ENCODE assay signal across 9 mouse cellular contexts in genomic region chr1:133353371-133353809, GRCm38 (mm10). TPM values are rescaled to one million over a fixed set of nuclear protein-coding genes. Genes with fewer than 3 reads are reported as not detected.
DNase-seq lines count a peak whose midpoint lies in the region; TF ChIP-seq lines count a peak whose summit lies in the region.
"Had no signal": no experiment of that assay in that cellular context is flagged by ENCODE, and none has a peak within 500 bp of the region (broad histone marks: within the 10 kb centered on the region; RNA-seq: fewer than 3 reads in every experiment).

No protein-coding gene starts in this region.

- peaks cover 27 to 42% of the 10 kb centered on the region in 2 experiments for H3K4me1 ChIP-seq in CH12.LX (ENCODE audit: control insufficient read depth in 1 of 2, insufficient read depth in 2 of 2)
- no peaks in the 10 kb centered on the region for H3K4me1 ChIP-seq in cortical plate, adult 2 months (ENCODE audit: control insufficient read depth, insufficient read depth, low read length)
- H3K4me1 ChIP-seq: limb, embryonic 15.5 days had no signal

- dilution Hi-C loops in CH12.LX (cut with MboI; ENCODE audit: extremely low pct_ligation_motif_present, extremely low pct_unique_long_range_greater_than_20kb, low sequenced_read_pairs) = no loop called here

- TF ChIP-seq EP300 in CH12.LX (IDR thresholded peaks at IDR 0.05; ENCODE audit: low read length) = no peak

- TF ChIP-seq POLR2A in CH12.LX (IDR thresholded peaks at IDR 0.05; ENCODE audit: low read depth, low read length) = no peak
- TF ChIP-seq POLR2A in cortical plate, adult 2 months (IDR thresholded peaks at IDR 0.05; ENCODE audit: extremely low read depth, insufficient read depth, low read length) = no peak

- in situ Hi-C loops in CH12.LX (cut with MboI; ENCODE audit: low pct_ligation_motif_present, low pct_unique_long_range_greater_than_20kb, low sequenced_read_pairs) = loop anchor here (5.0 to 25.0 kb wide), 2 partner anchors 36 to 316 kb away; partner anchors contain the start of genes Mdm4 and Pik3c2b

- H3K79me2 ChIP-seq in CH12.LX (replicated peaks; ENCODE audit: control insufficient read depth, extremely low read depth, insufficient read depth, poor library complexity, severe bottlenecking) = no peaks in the 10 kb centered on the region

- no peak overlapping the region for H3K4me2 ChIP-seq in CH12.LX (ENCODE audit: insufficient read depth, low read depth, poor library complexity, severe bottlenecking)
- H3K4me2 ChIP-seq: limb, embryonic 15.5 days had no signal

- peak; percentile 97 to 98 for TF ChIP-seq CTCF in CH12.LX (conservative IDR thresholded peaks at IDR 0.05 in 1 of 2, IDR thresholded peaks at IDR 0.05 in 1 of 2; ENCODE audit: low read depth in 2 of 2, low read length in 2 of 2)
- peak; percentile 100 for TF ChIP-seq CTCF in cortical plate, adult 2 months (IDR thresholded peaks at IDR 0.05; ENCODE audit: extremely low read depth, insufficient read depth, low read length)

- no peak overlapping the region for H3K27ac ChIP-seq in CH12.LX (ENCODE audit: insufficient read depth, low read depth)
- H3K27ac ChIP-seq in cortical plate, adult 2 months (ENCODE audit: insufficient read depth, low read length) = no peak overlapping the region
- H3K27ac ChIP-seq: limb, embryonic 15.5 days had no signal

- H3K36me3 ChIP-seq in CH12.LX (replicated peaks in 1 of 2; ENCODE audit: control insufficient read depth in 1 of 2, insufficient read depth in 1 of 2, low read length in 1 of 2) = no peaks in the 10 kb centered on the region
- H3K36me3 ChIP-seq: limb, embryonic 15.5 days had no signal

- H3K27me3 ChIP-seq in CH12.LX (replicated peaks) = peaks cover 70% of the 10 kb centered on the region

- peak; percentile 99 for TF ChIP-seq RAD21 in CH12.LX (IDR thresholded peaks at IDR 0.05; ENCODE audit: low read depth, low read length)

- peak; percentile 76 for DNase-seq in CH12.LX (ENCODE audit: extremely low read depth)
- peak; percentile 89 to 96 for DNase-seq in adrenal gland, adult (ENCODE audit: inconsistent age in 2 of 2, low spot score in 1 of 2)
- DNase-seq in gastrocnemius, postnatal 14 days = peak; percentile 48
- DNase-seq in layer of hippocampus, adult 18-20 months (ENCODE audit: low spot score in 2 of 2) = peak; percentile 71 to 89
- peak; percentile 86 for DNase-seq in lung, postnatal 14 days
- peak; percentile 82 for DNase-seq in right cerebral cortex, adult 18-20 months
- peak; percentile 65 for DNase-seq in urinary bladder, postnatal 25 days (ENCODE audit: low spot score)

- no peak overlapping the region for H3K4me3 ChIP-seq in CH12.LX (replicated peaks in 1 of 3; ENCODE audit: low read depth in 2 of 3, low read length in 2 of 3, poor library complexity in 1 of 3)
- H3K4me3 ChIP-seq in cortical plate, adult 2 months (ENCODE audit: insufficient read depth, low read length) = no peak overlapping the region
- H3K4me3 ChIP-seq: limb, embryonic 15.5 days had no signal

- no peak overlapping the region for H3K9ac ChIP-seq in CH12.LX (ENCODE audit: insufficient read depth, low read depth)
- H3K9ac ChIP-seq: limb, embryonic 15.5 days had no signal

- H3K9me3 ChIP-seq in CH12.LX (replicated peaks; ENCODE audit: low read length) = no peaks in the 10 kb centered on the region
- H3K9me3 ChIP-seq: limb, embryonic 15.5 days had no signal

- intact Hi-C loops in gastrocnemius, postnatal 14 days (cut with DNase I; ENCODE audit: low total_unique reads) = loop anchor here (5.0 kb wide), 1 partner anchor 41 kb away; no protein-coding TSS in a partner anchor

TF ChIP-seq in CH12.LX, 34 proteins besides CTCF, POLR2A, EP300 and RAD21:
- no peak for TF ChIP-seq UBTF (IDR thresholded peaks at IDR 0.05; ENCODE audit: low read depth, low read length)
- TF ChIP-seq SMC3 (IDR thresholded peaks at IDR 0.05; ENCODE audit: low read depth, low read length) = peak; percentile 79
- no peak for TF ChIP-seq MAZ (IDR thresholded peaks at IDR 0.05; ENCODE audit: low read depth, low read length)
- 0 out of 2 replicates have a peak, but pooled peaks have one; percentile 46 for TF ChIP-seq KAT2A (IDR thresholded peaks at IDR 0.05; ENCODE audit: insufficient replicate concordance, low read length)
- no peak for TF ChIP-seq GABPA (IDR thresholded peaks at IDR 0.05; ENCODE audit: insufficient replicate concordance, low read depth, low read length)
- TF ChIP-seq JUN (IDR thresholded peaks at IDR 0.05; ENCODE audit: insufficient read depth, low read depth, low read length) = no peak
- no peak for TF ChIP-seq CHD2 (IDR thresholded peaks at IDR 0.05; ENCODE audit: low read length)
- TF ChIP-seq ETS1 (conservative IDR thresholded peaks at IDR 0.05; ENCODE audit: low read depth, low read length) = no peak
- TF ChIP-seq ZC3H11A (IDR thresholded peaks at IDR 0.05; ENCODE audit: low read depth, low read length) = peak; percentile 25; the same call in 1 of the 2 replicates
- TF ChIP-seq MAX (IDR thresholded peaks at IDR 0.05; ENCODE audit: low read length) = peak; percentile 48; the same call in 1 of the 2 replicates
- no peak for TF ChIP-seq POLR2AphosphoS2 (IDR thresholded peaks at IDR 0.05; ENCODE audit: low read depth, low read length)
- 0 out of 2 replicates have a peak, but pooled peaks have one; percentile 30 for TF ChIP-seq MEF2A (IDR thresholded peaks at IDR 0.05; ENCODE audit: borderline replicate concordance, low read depth, low read length)
- peak; percentile 47; the same call in 1 of the 2 replicates for TF ChIP-seq NELFE (IDR thresholded peaks at IDR 0.05; ENCODE audit: low read depth, low read length)
- TF ChIP-seq TCF12 (IDR thresholded peaks at IDR 0.05; ENCODE audit: low read depth, low read length) = peak; percentile 34; the same call in 1 of the 2 replicates
- TF ChIP-seq RCOR1 (conservative IDR thresholded peaks at IDR 0.05; ENCODE audit: low read depth, low read length) = no peak
- TF ChIP-seq USF1 (IDR thresholded peaks at IDR 0.05; ENCODE audit: low read depth, low read length) = no peak
- TF ChIP-seq ELF1 (IDR thresholded peaks at IDR 0.05; ENCODE audit: low read depth, low read length) = no peak
TF ChIP-seq in CH12.LX: peak in this region for 7.

RNA-seq across cellular contexts. Expression of gene Ren1, which starts 3.1 kb away (rescaled TPM):
- total RNA-seq in CH12.LX (2012; rRNA removed) = 0.08 TPM in 1 of 2 replicates, not detected in the other
- total RNA-seq in CH12.LX (2014; rRNA removed) = not detected in 2 replicates
- polyA plus RNA-seq in CH12.LX (2012; ENCODE audit: insufficient read length, low read depth) = not detected in 2 replicates
- 0.06 TPM in 1 of 2 replicates, not detected in the other for polyA plus RNA-seq in cortical plate, adult 2 months (2012; rRNA removed)
- total RNA-seq in gastrocnemius, postnatal 14 days (2021) = not detected
- total RNA-seq in layer of hippocampus, adult 18-20 months (2021) = under 1 TPM in 1 of 2 experiments, not detected in 1; 0.20 TPM

RNA-seq across cellular contexts. Expression of gene Etnk2, which starts 10.0 kb away (rescaled TPM):
- total RNA-seq in CH12.LX (2012; rRNA removed) (0.17 and 0.30 TPM in 2 replicates), CH12.LX (2014; rRNA removed) (not detected in 2 replicates)
- not detected in 2 replicates for polyA plus RNA-seq in CH12.LX (2012; ENCODE audit: insufficient read length, low read depth)
- 14.6 and 16.7 TPM in 2 replicates for polyA plus RNA-seq in cortical plate, adult 2 months (2012; rRNA removed)
- total RNA-seq in gastrocnemius, postnatal 14 days (2021) = under 1 TPM; 0.13 to 0.23 TPM
- 1 to 10 TPM; 1.0 to 2.1 TPM for total RNA-seq in layer of hippocampus, adult 18-20 months (2021)

RNA-seq across cellular contexts. Expression of gene Kiss1, which starts 31.7 kb away (rescaled TPM):
- total RNA-seq in CH12.LX (2012; rRNA removed) = not detected in 2 replicates
- not detected in 2 replicates for total RNA-seq in CH12.LX (2014; rRNA removed)
- polyA plus RNA-seq in CH12.LX (2012; ENCODE audit: insufficient read length, low read depth) = not detected in 2 replicates
- polyA plus RNA-seq in cortical plate, adult 2 months (2012; rRNA removed) = 1.6 TPM in 1 of 2 replicates, not detected in the other
- not detected for total RNA-seq in gastrocnemius, postnatal 14 days (2021)
- total RNA-seq in layer of hippocampus, adult 18-20 months (2021) = not detected
- polyA plus RNA-seq: limb, embryonic 15.5 days had no signal

RNA-seq across cellular contexts. Expression of gene Golt1a, which starts 43.8 kb away (rescaled TPM):
- total RNA-seq in CH12.LX (2012; rRNA removed) (not detected in 2 replicates), CH12.LX (2014; rRNA removed) (not detected in 2 replicates)
- not detected in 2 replicates for polyA plus RNA-seq in CH12.LX (2012; ENCODE audit: insufficient read length, low read depth)
- polyA plus RNA-seq in cortical plate, adult 2 months (2012; rRNA removed) = 0.56 and 1.4 TPM in 2 replicates
- total RNA-seq in gastrocnemius, postnatal 14 days (2021) = not detected
- not detected for total RNA-seq in layer of hippocampus, adult 18-20 months (2021)
- polyA plus RNA-seq: limb, embryonic 15.5 days had no signal
